Mouse (Mus musculus): ENCODE measurements around the gene Pabpn1. TPM values are rescaled to one million over a fixed set of nuclear protein-coding genes. Genes with fewer than 3 reads are reported as not detected.

Pabpn1 gene
- total RNA-seq, 2 experiments from 2014 or later: 52.5 to 63.3 TPM

GRCm38 (mm10) chr14:54929801-54930200 lies 37.5 kb downstream of the Pabpn1 start:
- intact Hi-C loops (cut with DNase I): no loop called here
- no peak overlapping the region for H3K4me3 ChIP-seq
- DNase-seq: no peak
- H3K27ac ChIP-seq: no peak overlapping the region
- no peak for TF ChIP-seq CTCF (IDR thresholded peaks at IDR 0.05)

GRCm38 (mm10) chr14:54930431-54930830 lies 38.1 kb downstream of the Pabpn1 start:
- intact Hi-C loops (cut with DNase I): no loop called here
- no peak for DNase-seq
- Histone ChIP-seq H3K27ac (no peak overlapping the region), H3K4me3 (no peak overlapping the region)
- TF ChIP-seq CTCF (IDR thresholded peaks at IDR 0.05): no peak

DNA sequence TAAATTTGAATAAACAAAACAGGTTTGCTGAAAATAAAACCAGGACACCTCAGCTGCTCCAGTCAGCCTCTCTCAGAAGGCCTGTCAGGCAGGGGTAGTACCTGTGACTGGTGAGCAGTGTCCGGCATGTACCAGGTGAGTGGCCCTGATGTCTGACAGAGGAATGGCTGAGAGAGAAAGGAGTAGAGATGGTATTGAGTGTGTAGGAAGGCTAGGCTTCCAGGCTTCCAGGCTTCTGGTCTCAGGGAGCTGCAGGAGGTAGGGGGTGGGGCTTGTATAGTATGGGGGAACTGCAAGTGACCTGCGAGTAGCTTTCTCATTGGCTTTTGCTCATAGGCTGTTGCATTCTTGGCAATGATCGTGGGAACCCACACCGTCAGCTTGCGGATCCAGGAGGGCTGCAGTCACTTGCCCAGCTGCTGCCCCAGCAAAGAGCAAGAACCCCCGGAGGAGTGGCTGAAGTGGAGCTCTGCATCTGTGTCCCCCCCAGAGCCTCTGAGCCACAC lies 40.4 kb downstream of the Pabpn1 start, which contains the start of gene Il25:
TSS of gene Il25 (plus strand) at position 51 of the 506 bp plus-strand sequence.
- intact Hi-C loops (cut with DNase I): no loop called here
- no peak within 1 kb of the TSS for H3K27ac ChIP-seq
- TF ChIP-seq CTCF (IDR thresholded peaks at IDR 0.05): no peak
- no peak within 1 kb of the TSS for H3K4me3 ChIP-seq
- DNase-seq: no peak

- DNase-seq: no peak
- TF ChIP-seq CTCF (IDR thresholded peaks at IDR 0.05): no peak
- Histone ChIP-seq H3K27ac (peak within 1 kb of the TSS; percentile 35; the same call in 1 of the 2 replicates), H3K4me3 (peak within 1 kb of the TSS; percentile 26)
- intact Hi-C loops (cut with DNase I): no loop called here
These were observed 43.9 kb downstream of the Pabpn1 start, which contains the start of gene Cmtm5 for GRCm38 (mm10) chr14:54935904-54936830. TSS of gene Cmtm5 (plus strand) at chr14:54936261.

GRCm38 (mm10) chr14:54936831-54937160 lies 44.5 kb downstream of the Pabpn1 start:
- TF ChIP-seq CTCF (IDR thresholded peaks at IDR 0.05): no peak

DNA sequence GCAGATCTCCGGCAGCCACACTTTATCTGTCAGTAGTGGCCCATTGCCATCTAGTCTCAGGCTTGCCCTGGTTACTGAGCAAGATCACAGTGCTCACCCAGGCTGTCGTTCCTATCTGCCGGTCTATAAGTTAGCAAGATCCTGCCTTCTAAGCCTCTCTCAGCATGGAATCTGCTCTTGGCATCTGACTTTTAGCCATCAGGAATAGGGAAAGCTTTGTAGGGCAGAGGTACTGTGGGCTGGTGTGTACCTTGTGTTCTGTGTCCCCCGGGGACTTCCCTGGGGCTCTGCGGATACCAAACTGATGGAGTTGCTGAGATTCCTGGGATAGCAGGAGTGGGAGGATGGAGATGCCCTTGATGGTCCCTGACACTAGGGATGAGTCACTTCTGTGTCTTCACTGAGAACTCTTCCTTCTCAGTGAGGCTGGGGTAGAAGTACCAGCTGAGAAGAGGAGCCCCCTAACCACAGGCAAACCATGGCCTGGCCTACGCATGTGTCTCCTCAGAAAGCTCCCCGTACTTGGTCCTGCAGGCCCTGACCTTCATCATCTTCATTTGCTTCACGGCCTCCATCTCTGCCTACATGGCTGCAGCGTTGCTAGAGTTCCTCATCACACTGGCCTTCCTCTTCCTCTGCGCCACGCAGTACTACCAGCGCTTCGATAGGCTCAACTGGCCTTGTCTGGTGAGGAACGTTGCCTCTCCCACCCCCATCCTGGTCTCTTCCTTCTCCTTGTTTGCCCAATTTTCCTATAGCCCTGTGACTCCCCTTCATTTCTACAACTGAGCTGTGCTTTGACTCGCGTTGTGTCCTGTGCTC lies 45.3 kb downstream of the Pabpn1 start:
- no peak for TF ChIP-seq CTCF (IDR thresholded peaks at IDR 0.05)
- Histone ChIP-seq H3K4me3 (no peak overlapping the region), H3K27ac (no peak overlapping the region)
- intact Hi-C loops (cut with DNase I): loop anchor here (2.0 kb wide), 1 partner anchor 93 kb away; no protein-coding TSS in a partner anchor
- DNase-seq: no peak

More at GRCm38 (mm10) chr14:54936831-54937160, 44.5 kb downstream of the Pabpn1 start:
- H3K27ac ChIP-seq: peak overlapping the region; percentile 35; the same call in 1 of the 2 replicates
- peak overlapping the region; percentile 26 for H3K4me3 ChIP-seq
- intact Hi-C loops (cut with DNase I): no loop called here
- no peak for DNase-seq

- no peak overlapping the region for H3K27ac ChIP-seq
- DNase-seq: no peak
- H3K4me3 ChIP-seq: no peak overlapping the region
- intact Hi-C loops (cut with DNase I): loop anchor here (1.0 to 2.0 kb wide), 2 partner anchors 38 to 94 kb away; no protein-coding TSS in a partner anchor
- TF ChIP-seq CTCF (IDR thresholded peaks at IDR 0.05): no peak
These were observed 46.3 kb downstream of the Pabpn1 start for GRCm38 (mm10) chr14:54938431-54939219.

GRCm38 (mm10) chr14:54939434-54940175 lies 47.3 kb downstream of the Pabpn1 start:
- H3K4me3 ChIP-seq: no peak overlapping the region
- no peak overlapping the region for H3K27ac ChIP-seq
- intact Hi-C loops (cut with DNase I): loop anchor here (1.0 to 2.0 kb wide), 2 partner anchors 39 to 95 kb away; no protein-coding TSS in a partner anchor
- peak; percentile 95 for TF ChIP-seq CTCF (IDR thresholded peaks at IDR 0.05)
- peak; percentile 67 for DNase-seq

DNA sequence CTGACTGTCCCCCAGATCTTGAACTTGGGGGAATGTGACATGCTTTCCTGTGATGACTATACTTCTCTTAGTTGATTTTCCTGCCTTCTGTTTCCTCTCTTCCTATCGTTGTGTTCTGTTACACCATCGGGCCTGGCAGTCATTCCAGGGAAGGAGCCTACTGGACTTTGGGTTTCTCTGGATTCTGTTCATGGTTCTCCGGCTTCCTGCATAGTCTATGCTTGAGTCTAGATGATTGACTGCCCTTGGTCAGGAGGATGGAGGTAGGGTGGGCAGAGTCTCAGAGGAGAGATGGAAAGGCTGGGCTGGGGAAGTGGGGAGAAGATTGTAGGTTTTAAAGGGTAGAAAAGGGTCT lies 47.9 kb downstream of the Pabpn1 start:
- no peak overlapping the region for H3K4me3 ChIP-seq
- no peak overlapping the region for H3K27ac ChIP-seq
- TF ChIP-seq CTCF (IDR thresholded peaks at IDR 0.05): no peak
- intact Hi-C loops (cut with DNase I): no loop called here
- no peak for DNase-seq

DNA sequence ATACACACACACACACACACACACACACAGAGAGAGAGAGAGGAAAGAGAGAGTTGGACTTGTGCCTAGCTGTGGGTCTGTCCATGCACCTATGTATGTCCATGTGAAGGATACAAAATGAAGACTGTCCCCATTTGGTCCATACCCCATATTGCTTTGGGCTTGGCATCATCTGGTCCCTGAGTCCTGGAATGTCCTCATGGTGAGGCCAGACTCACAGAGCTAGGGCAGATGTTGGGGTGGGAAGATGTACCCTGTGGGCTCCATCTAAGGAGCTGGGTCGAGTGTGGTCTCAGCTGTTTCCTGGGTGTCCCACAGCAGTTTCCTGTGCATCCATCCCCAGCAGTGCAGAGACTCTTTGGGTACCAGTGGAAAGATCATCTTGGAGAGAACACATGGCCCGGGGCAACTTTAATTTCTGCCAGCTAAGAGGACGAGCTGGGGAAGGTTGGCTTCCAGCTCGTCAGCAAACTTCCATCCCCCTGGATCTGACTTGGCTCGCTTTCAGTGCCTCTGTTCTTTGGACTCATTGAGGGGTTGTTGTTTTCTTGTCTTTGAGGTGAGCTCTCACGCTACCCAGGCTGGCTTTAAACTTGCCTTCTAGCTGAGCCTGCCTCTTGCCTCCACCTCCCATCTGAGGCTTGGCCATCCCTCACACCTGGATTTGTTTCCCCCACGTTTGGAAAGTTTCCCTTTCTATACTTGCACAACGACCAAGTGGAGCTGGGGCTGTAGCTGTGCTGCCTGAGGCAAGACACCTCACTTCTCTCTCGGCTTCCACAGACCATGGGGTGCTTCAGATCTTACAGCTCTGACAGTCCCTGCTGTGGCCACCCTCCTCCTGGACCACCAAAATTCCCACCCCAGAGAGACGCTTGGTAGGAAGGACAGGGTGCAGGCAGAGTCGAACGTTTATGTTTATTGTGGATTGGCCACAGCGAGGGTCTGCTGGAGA lies 49.0 kb downstream of the Pabpn1 start:
- DNase-seq: no peak
- intact Hi-C loops (cut with DNase I): no loop called here
- Histone ChIP-seq H3K4me3 (no peak overlapping the region), H3K27ac (no peak overlapping the region)
- TF ChIP-seq CTCF (IDR thresholded peaks at IDR 0.05): no peak
